Mouse (Mus musculus) thymus, adult 2 months (tissue): ENCODE results near the gene Itgbl1.

Experiments used
- CTCF ChIP-seq: fragments of 200-500 bp; IDR thresholded peaks from 2 replicates; pipeline ENCODE4 v1.5.1; 2012; ENCODE audit warnings: mild to moderate bottlenecking, control low read depth, low read length, moderate library complexity, borderline replicate concordance; ENCODE audit not compliant: control insufficient read depth, poor library complexity, insufficient read depth; ENCODE audit errors: extremely low read depth
- POLR2A ChIP-seq: fragments of 200-500 bp; IDR thresholded peaks from 2 replicates; pipeline ENCODE4 v1.6.1; 2012; ENCODE audit warnings: mild to moderate bottlenecking, low read length, control low read depth, moderate library complexity; ENCODE audit not compliant: control insufficient read depth, poor library complexity, insufficient read depth; ENCODE audit errors: extremely low read depth

GRCm38 (mm10) chr14:123837662-123838061 lies 177.9 kb downstream of the Itgbl1 start:
- TF ChIP-seq POLR2A, result no peak
- no peak for TF ChIP-seq CTCF
